Mouse (Mus musculus): ENCODE results near the gene Pcdh17.

The Pcdh17 gene

DNA sequence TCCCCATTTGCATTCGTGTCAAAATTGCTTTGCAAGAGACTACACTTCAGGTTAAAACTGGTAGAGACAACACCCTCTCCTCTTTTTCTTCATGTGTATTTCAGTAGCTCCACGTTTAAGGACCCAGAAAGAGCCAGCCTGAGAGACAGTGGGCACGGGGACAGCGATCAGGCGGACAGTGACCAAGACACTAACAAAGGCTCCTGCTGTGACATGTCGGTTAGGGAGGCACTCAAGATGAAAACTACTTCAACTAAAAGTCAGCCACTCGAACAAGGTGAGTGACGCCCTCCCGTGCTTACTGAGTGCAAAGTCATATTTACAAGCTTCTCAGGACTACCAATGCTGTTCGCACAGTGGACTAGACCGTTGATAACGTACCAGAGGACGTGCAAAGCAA, 34.0 kb downstream of the Pcdh17 start:
- in situ Hi-C loops (cut with MboI, MseI) = no loop called here

DNA sequence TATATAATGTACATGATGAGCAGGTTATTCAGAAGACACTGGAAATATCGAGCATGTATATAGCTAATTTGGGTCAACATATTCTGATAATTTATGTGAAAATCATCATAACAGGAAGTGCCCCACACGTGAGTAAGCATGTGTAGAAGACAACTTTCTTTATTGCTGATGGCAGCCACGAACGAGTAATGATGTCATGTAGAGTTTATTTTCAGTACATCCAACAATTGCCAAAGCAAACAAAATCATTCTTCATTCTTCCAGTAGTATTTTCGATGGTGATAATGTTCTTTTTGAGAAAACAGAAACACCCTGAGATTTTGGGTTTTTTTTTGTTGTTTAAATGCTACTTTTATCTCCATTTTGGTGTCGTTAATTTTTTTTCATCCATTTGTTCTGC, 37.2 kb downstream of the Pcdh17 start:
- in situ Hi-C loops (cut with MboI, MseI) = no loop called here

DNA sequence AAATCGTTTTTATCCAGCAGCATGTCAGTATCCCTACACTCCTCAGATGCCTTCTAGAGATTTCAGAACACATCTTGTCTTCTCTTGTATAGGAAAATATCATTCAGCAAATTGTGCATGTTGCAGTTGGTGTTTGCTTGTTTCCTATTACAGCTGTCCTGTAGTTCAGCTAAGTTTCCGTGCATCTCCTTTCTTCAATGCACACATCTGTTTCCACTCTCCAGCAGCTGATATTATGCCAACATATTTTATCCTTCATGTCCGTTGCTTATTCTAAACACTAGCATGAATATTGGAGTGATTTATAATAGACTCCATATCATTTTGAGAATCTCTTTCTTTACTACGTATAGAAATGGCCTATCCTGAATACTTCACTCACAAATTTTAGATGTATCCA, 41.0 kb downstream of the Pcdh17 start:
- in situ Hi-C loops (cut with MboI, MseI) = no loop called here

DNA sequence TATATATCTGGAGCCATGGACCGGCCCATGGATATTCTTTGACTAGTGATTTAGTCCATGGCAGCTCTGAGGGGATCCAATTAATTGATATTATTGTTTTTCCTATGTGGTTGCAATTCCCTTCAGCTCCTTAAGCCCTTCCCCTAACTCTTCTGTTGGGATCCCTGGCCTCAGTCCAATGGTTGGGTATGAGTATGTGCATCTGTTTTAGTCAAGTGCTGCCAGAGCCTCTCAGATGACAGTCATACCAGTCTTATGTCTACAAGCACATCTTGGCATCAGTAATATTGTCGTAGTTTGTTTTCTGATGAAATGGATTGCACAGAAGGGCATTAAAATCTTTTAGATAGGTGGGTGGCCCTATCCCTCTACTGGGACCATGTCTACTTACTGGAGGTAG, 67.6 kb downstream of the Pcdh17 start:
- in situ Hi-C loops (cut with MboI, MseI) = no loop called here

DNA sequence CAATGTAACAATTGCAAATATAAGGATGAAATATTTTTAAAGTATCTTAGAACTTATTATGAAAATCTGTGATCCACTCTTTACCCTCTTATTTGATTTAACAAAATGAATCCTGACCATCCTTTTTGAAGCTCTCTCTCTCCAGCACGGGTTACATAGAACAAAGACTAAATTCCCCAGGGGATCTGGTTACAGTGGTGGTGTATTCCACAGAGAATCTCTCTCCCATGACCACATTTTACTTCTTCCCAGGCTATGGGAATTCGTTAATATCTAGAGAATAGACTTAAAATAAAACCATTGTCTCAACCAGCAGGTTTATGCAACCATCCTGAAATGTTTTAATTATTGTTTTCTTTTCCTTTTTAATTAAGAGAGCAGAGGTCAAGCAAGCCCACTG, 89.0 kb downstream of the Pcdh17 start:
- in situ Hi-C loops (cut with MboI, MseI) = no loop called here

DNA sequence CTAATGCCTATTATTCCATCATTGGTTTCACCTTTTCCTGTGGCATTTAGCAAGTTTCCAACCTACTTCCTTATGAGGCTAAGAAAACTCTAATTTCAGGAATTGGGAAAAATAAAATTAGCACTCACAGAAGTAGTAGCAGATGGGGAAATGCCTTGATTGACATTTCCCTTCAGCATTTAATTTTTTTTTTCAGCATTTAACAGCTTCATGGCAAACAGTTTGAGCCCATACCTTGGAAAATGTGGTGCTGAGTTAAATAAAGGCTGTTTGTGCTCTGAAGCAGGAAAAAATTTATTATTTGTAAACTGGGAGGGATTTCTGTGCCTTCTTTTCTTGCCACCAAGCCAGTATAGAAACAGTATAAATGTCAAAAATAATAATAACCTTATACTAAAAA, 91.9 kb downstream of the Pcdh17 start:
- in situ Hi-C loops (cut with MboI, MseI) = no loop called here

DNA sequence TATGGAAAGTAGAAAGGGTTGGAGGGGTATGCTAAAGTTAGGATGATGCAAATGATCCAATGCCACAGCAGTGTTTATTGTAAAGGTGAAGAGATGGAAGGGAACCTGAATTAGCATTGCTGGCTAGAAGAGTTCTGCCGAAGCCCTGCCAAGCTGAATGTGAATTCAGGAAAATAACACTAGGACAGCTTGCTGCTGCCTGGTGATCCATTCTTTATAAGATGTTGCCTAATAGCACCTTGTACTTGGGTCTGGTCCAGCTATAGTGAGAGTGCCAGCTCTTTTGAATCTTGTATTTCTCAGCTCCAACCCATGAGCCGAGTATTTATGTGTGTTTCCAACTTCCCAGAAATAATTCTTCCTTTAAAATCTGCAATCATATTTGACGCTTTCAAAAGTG, 98.5 kb downstream of the Pcdh17 start:
- in situ Hi-C loops (cut with MboI, MseI) = no loop called here

DNA sequence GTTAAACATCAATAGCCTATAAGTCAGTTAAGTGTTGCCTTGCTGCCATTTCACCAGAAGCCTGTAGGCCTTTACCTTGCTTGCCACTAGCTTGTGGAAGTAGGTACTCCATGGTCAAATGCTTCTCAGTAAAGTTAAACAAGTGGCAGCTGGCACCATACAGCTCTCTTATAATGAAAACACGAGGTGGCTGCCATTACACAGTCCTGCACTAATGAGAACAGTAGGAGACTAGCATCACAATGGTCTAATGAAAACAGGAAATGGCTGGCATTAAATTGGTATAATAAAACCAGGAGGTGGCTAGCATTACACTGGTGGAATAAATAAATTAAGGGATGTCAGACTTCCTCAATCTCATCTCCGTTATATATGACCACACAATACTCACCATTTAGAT, 102.6 kb downstream of the Pcdh17 start:
- in situ Hi-C loops (cut with MboI, MseI) = no loop called here

DNA sequence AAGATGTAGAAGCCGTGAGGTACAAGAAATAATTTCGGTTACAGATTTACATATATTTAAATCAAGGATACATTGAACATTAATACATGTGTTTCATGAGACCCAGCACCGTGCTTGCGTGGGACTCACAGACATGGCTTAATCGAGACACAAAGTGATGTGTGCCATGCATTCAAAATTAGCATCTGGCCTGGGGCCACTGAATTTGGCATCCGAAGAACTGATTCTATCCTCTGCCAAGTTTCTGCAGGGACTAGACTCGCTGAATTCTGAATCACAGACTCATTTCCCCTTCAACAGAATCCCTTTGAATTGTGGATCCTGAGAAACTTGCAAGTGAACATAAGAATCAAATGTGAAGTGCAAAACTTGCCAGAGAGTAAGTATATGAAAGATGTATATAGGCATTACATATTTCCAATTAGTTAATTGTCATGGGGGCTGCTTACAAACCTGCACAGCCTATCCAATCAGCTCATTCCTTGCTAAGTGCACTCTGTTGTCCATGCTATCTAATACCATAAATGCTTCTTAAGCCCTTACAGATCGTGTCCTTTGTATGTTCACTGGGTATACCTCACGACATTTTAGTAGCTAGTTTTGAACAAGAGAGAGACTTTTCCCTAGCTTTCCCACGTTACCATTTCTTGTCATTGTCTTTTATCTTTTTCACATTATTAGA, 104.3 kb downstream of the Pcdh17 start:
- in situ Hi-C loops (cut with MboI, MseI) = no loop called here

DNA sequence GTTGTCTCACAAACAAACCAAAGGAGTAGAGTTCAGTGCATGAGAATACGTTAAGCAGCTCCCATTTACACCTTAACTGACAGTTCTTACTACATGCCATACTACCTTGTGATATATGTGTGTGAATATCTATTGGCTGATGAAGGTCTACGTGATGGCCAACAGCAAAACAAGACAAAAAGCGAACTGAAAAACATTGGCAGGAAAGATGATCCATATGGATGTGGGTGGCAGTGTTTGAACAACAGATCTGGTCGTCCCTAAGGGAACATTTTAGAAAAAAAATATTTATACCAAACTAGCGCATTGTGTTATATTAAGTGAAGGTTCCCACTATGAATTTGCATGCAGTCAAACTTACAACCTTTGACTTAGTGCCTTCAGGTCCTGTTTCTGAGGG, 108.2 kb downstream of the Pcdh17 start:
- in situ Hi-C loops (cut with MboI, MseI) = no loop called here

DNA sequence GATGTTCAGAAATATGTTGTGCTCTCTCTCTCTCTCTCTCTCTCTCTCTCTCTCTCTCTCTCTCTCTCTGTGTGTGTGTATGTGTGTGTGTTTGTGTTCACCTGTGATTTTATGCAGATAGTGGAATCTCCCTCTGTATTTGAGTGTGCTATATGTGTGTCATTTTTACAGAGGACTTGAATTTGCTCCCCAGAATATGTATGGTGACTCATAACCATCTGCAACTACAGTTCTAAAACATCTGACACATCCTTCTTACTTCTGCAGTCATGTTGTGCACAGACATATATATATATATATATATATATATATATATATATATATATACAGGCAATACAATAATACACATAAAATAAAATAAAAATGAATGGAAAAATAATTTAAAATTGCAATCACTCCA, 127.7 kb downstream of the Pcdh17 start:
- in situ Hi-C loops (cut with MboI, MseI) = no loop called here

All from regulatory T cell (primary cell).